Mouse (Mus musculus) B cell, adult 67 days (primary cell): Measurements from ENCODE around the gene Pld6. TPM values are rescaled to one million over a fixed set of nuclear protein-coding genes. Genes with fewer than 3 reads are reported as not detected.

ENCODE experiments used
- total RNA-seq, 2 experiments: library from RNA; stranded (reverse); gene quantifications; 4 replicates each; pipeline ENCODE4 v1.2.4; 2023

Gene Pld6
- total RNA-seq: under 1 TPM in 1 of 2 experiments, not detected in 1; 0.44 TPM

GRCm38 (mm10) chr11:59787199-59787781 is at the start of gene Pld6:
Pld6 (minus strand) TSS chr11:59787645.

DNA sequence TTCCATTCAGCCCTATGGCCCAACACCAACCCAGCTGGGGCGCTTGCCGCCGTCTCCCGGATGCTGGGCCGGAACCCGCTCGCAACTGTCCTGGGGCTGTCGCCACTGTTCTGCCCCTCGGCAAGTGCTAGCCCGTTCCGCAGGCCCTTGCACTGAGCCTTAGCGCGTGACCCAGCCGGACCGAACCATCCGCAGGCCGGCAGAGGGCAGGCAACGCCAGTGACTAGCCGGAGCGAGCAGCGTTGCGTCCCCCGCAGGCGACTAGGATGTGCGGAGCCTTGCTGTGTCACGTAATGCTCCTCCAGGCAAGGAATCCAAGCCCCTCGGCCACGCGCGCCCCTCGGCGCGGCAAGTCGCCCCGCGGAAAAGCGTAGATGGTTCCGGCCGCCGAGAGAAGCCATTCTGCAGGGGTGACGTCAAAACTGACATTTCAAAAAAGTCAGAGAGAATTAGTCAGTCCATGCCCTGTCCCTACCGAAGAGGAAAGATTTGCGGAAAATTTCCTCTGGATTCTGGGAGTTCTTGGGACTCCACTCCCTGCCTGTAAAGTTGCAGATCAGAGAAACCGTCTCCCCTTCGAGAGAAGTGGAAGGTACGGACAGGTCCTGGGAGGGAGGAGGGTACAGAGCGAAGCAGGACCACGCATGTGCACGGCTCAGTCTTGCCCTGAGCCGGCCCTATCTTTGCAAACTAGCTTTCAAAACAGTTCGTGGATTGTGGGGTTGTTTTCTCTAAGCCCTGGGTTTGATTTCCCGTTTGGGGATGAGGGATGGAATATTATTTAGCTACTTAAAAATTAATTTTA is 22.4 kb upstream of the Pld6 start, which contains the start of gene Flcn:
Gene Flcn, minus strand, starts transcription at position 347 of the 805 bp plus-strand sequence.

Other genes with a start within 250 kb of the Pld6 start
- gene Nlrp3, start 246.1 kb downstream of the Pld6 start, total RNA-seq: under 1 TPM; 0.23 to 0.56 TPM
- gene Olfr222, start 211.4 kb downstream of the Pld6 start, total RNA-seq: not detected
- gene Olfr223, start 194.4 kb downstream of the Pld6 start, total RNA-seq: not detected
- gene Mprip, start 126.3 kb downstream of the Pld6 start, total RNA-seq: 100 to 1,000 TPM; 102 to 110 TPM
- 100 to 1,000 TPM in 1 of 2 experiments, 10 to 100 TPM in 1; 81.5 to 119 TPM for gene Flcn, start 22.4 kb upstream of the Pld6 start, total RNA-seq
- gene Nt5m, start 51.8 kb upstream of the Pld6 start, total RNA-seq: 10 to 100 TPM in 1 of 2 experiments, 1 to 10 TPM in 1; 9.8 to 12.2 TPM
- 10 to 100 TPM; 89.8 to 93.1 TPM for gene Cops3, start 52.2 kb upstream of the Pld6 start, total RNA-seq
- gene Med9, start 160.6 kb upstream of the Pld6 start, total RNA-seq: 10 to 100 TPM in 1 of 2 experiments, 1 to 10 TPM in 1; 7.4 to 10.6 TPM
- gene Rasd1, start 177.3 kb upstream of the Pld6 start, total RNA-seq: 10 to 100 TPM in 1 of 2 experiments, 1 to 10 TPM in 1; 7.2 to 10.6 TPM